Mouse (Mus musculus): Measurements from ENCODE around the gene Gm11042. TPM values are rescaled to one million over a fixed set of nuclear protein-coding genes. Genes with fewer than 3 reads are reported as not detected.

Gm11042 gene
- polyA plus RNA-seq (2014; fragmentation: Nextera tagmentation; extraction: Ambion mirVana), result not detected in 2 replicates

DNA sequence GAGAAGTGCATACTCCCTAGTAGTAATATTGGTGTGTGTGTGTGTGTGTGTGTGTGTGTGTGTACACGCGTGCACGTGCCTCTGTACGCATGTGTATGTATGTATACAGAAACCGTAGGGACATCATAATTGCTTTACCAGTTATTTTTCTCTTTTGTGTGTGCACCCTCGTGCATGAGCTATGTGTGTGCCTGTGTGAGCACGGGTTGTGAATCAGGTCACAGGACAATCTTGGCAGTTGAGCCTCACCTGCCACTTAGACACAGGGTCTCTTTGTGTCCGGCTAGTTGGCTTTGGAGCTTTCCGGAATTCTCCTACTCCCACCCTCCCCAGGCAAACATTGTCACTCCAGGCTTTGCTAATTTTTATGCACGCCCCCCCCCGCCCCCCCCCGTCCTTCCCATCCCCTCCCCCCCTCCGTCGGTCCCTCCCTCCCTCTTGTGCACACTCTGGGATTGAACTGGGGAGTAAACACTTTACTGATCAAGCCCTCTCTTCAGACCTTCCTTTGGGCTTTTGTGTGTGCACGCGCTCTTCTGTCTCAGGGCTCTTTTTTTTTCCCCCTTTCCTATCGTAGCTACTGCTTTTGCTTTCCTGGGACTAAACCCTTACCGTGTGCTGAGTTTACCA, at the start of gene Gm11042:
Gene Gm11042, minus strand, starts transcription at position 51 of the 630 bp plus-strand sequence.
- 34% methylated on average over 14 of the region's 18 CpGs for WGBS
- Histone ChIP-seq H3K4me3 (ENCODE audit: low read length) (peak within 1 kb of the TSS; percentile 52), H3K9ac (ENCODE audit: low read depth, low read length) (peak within 1 kb of the TSS; percentile 63; the same call in 1 of the 2 replicates), H3K27ac (ENCODE audit: low read depth, low read length) (peak within 1 kb of the TSS; percentile 55; the same call in 1 of the 2 replicates), H3K27me3 (ENCODE audit: control insufficient read depth, insufficient read depth, low read length) (no peaks in the 10 kb centered on the region), H3K36me3 (ENCODE audit: control insufficient read depth, insufficient read depth, low read length) (no peaks in the 10 kb centered on the region), H3K9me3 (ENCODE audit: control insufficient read depth, low read length) (no peaks in the 10 kb centered on the region), H3K4me1 (ENCODE audit: control insufficient read depth, insufficient read depth, low read length) (no peaks in the 10 kb centered on the region), H3K4me2 (replicated peaks; ENCODE audit: low read depth, low read length) (peak within 1 kb of the TSS; percentile 52)
- ATAC-seq (ENCODE audit: low FRiP score, low TSS enrichment), result peak; percentile 70

DNA sequence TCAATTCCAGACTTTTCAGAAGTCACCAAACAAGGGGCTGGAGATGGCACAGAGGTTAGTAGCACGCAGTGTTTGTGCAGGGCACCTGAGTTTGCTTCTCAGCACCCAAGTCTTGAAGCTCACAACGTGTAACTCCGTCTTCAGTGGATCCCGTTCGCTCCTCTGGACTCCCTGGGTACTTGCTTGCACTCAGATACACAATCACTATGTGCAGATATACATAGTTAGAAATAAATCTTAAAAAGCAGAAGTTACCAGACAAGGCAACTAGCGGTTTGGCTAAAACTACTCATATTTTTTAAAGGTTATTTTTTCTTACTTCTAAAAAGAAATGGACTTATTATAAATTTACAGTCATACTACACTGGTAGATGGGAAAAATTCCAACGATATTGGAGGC, 48.3 kb upstream of the Gm11042 start:
- ATAC-seq (ENCODE audit: low FRiP score, low TSS enrichment), result no peak
- Histone ChIP-seq H3K9me3 (ENCODE audit: control insufficient read depth, low read length) (no peaks in the 10 kb centered on the region), H3K4me1 (ENCODE audit: control insufficient read depth, insufficient read depth, low read length) (no peaks in the 10 kb centered on the region), H3K4me3 (ENCODE audit: low read length) (no peak overlapping the region), H3K27ac (ENCODE audit: low read depth, low read length) (no peak overlapping the region), H3K4me2 (replicated peaks; ENCODE audit: low read depth, low read length) (no peak overlapping the region), H3K36me3 (ENCODE audit: control insufficient read depth, insufficient read depth, low read length) (no peaks in the 10 kb centered on the region), H3K27me3 (ENCODE audit: control insufficient read depth, insufficient read depth, low read length) (no peaks in the 10 kb centered on the region), H3K9ac (ENCODE audit: low read depth, low read length) (no peak overlapping the region)
- 91% methylated on average over 7 of the region's 7 CpGs for WGBS

GRCm38 (mm10) chr12:74363076-74363475, 46.9 kb upstream of the Gm11042 start:
- H3K4me1 ChIP-seq (ENCODE audit: control insufficient read depth, insufficient read depth, low read length), result no peaks in the 10 kb centered on the region
- 88% methylated on average over 6 of the region's 6 CpGs for WGBS
- H3K27me3 ChIP-seq (ENCODE audit: control insufficient read depth, insufficient read depth, low read length), result no peaks in the 10 kb centered on the region

DNA sequence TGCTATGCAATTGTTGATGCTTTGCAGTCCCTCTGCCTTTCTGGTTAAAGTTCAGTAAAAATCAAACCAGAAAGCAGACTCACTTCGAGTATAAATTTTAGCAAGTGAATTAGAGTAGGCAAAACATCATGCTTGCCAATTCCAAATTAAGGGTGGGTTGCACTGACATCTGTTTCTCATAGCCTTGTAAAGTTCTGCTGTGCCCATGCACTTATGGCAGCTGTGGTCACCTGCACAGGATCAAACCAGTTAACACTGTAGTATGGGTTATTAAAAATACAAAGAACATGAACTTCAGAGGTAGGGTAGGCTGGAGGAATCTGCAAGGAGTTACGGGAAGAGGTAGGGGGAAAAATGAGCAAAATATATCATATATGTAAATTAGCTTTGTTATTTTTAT, 46.3 kb upstream of the Gm11042 start:
- 79% methylated on average over 2 of the region's 2 CpGs for WGBS
- Histone ChIP-seq H3K36me3 (ENCODE audit: control insufficient read depth, insufficient read depth, low read length) (no peaks in the 10 kb centered on the region), H3K27me3 (ENCODE audit: control insufficient read depth, insufficient read depth, low read length) (no peaks in the 10 kb centered on the region), H3K4me2 (replicated peaks; ENCODE audit: low read depth, low read length) (no peak overlapping the region), H3K9ac (ENCODE audit: low read depth, low read length) (no peak overlapping the region), H3K4me1 (ENCODE audit: control insufficient read depth, insufficient read depth, low read length) (no peaks in the 10 kb centered on the region), H3K9me3 (ENCODE audit: control insufficient read depth, low read length) (no peaks in the 10 kb centered on the region), H3K4me3 (ENCODE audit: low read length) (no peak overlapping the region), H3K27ac (ENCODE audit: low read depth, low read length) (no peak overlapping the region)
- ATAC-seq (ENCODE audit: low FRiP score, low TSS enrichment), result no peak

More at GRCm38 (mm10) chr12:74363076-74363475, 46.9 kb upstream of the Gm11042 start:
- Histone ChIP-seq H3K9ac (ENCODE audit: low read depth, low read length) (no peak overlapping the region), H3K27ac (ENCODE audit: low read depth, low read length) (no peak overlapping the region), H3K9me3 (ENCODE audit: control insufficient read depth, low read length) (no peaks in the 10 kb centered on the region), H3K4me2 (replicated peaks; ENCODE audit: low read depth, low read length) (no peak overlapping the region), H3K36me3 (ENCODE audit: control insufficient read depth, insufficient read depth, low read length) (no peaks in the 10 kb centered on the region), H3K4me3 (ENCODE audit: low read length) (no peak overlapping the region)
- no peak for ATAC-seq (ENCODE audit: low FRiP score, low TSS enrichment)

- Histone ChIP-seq H3K9ac (ENCODE audit: low read depth, low read length) (no peak overlapping the region), H3K4me2 (replicated peaks; ENCODE audit: low read depth, low read length) (no peak overlapping the region), H3K4me1 (ENCODE audit: control insufficient read depth, insufficient read depth, low read length) (no peaks in the 10 kb centered on the region), H3K27me3 (ENCODE audit: control insufficient read depth, insufficient read depth, low read length) (no peaks in the 10 kb centered on the region), H3K27ac (ENCODE audit: low read depth, low read length) (no peak overlapping the region), H3K36me3 (ENCODE audit: control insufficient read depth, insufficient read depth, low read length) (no peaks in the 10 kb centered on the region), H3K4me3 (ENCODE audit: low read length) (no peak overlapping the region), H3K9me3 (ENCODE audit: control insufficient read depth, low read length) (no peaks in the 10 kb centered on the region)
- WGBS, result 84% methylated on average over 5 of the region's 5 CpGs
- no peak for ATAC-seq (ENCODE audit: low FRiP score, low TSS enrichment)
Measured at GRCm38 (mm10) chr12:74359791-74360190, 43.6 kb upstream of the Gm11042 start.

- no peaks in the 10 kb centered on the region for H3K27me3 ChIP-seq (ENCODE audit: control insufficient read depth, insufficient read depth, low read length)
- ATAC-seq (ENCODE audit: low FRiP score, low TSS enrichment), result no peak
- no peak overlapping the region for H3K4me2 ChIP-seq (replicated peaks; ENCODE audit: low read depth, low read length)
- no peak overlapping the region for H3K4me3 ChIP-seq (ENCODE audit: low read length)
- no peaks in the 10 kb centered on the region for H3K36me3 ChIP-seq (ENCODE audit: control insufficient read depth, insufficient read depth, low read length)
- H3K27ac ChIP-seq (ENCODE audit: low read depth, low read length), result no peak overlapping the region
- no peaks in the 10 kb centered on the region for H3K9me3 ChIP-seq (ENCODE audit: control insufficient read depth, low read length)
- no peaks in the 10 kb centered on the region for H3K4me1 ChIP-seq (ENCODE audit: control insufficient read depth, insufficient read depth, low read length)
- WGBS, result 41% methylated on average over 6 of the region's 6 CpGs
- no peak overlapping the region for H3K9ac ChIP-seq (ENCODE audit: low read depth, low read length)
Measured at GRCm38 (mm10) chr12:74357806-74358205, 41.6 kb upstream of the Gm11042 start.

DNA sequence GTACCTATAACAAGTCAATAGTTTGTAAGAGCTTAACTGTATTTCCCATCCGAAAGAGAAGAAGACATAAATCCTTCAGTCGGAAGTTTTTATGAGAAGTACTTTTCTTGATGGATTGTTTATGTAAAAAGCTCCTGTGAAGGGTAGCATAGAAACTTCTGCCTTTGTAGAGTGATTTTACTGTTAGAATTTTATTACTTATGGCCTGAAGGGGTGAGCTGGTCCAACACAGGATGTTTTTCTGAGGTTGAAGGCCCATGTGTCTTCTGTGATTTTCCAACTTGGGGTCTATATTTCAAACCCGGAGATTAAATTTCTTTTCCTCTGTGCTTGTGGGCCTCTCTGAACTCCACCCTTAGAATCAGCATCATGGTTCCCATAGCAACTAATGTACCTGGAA, 26.5 kb upstream of the Gm11042 start:
- Histone ChIP-seq H3K4me2 (replicated peaks; ENCODE audit: low read depth, low read length) (no peak overlapping the region), H3K27me3 (ENCODE audit: control insufficient read depth, insufficient read depth, low read length) (no peaks in the 10 kb centered on the region), H3K4me1 (ENCODE audit: control insufficient read depth, insufficient read depth, low read length) (no peaks in the 10 kb centered on the region), H3K9me3 (ENCODE audit: control insufficient read depth, low read length) (no peaks in the 10 kb centered on the region), H3K36me3 (ENCODE audit: control insufficient read depth, insufficient read depth, low read length) (no peaks in the 10 kb centered on the region), H3K4me3 (ENCODE audit: low read length) (no peak overlapping the region), H3K9ac (ENCODE audit: low read depth, low read length) (no peak overlapping the region), H3K27ac (ENCODE audit: low read depth, low read length) (no peak overlapping the region)
- WGBS, result 26% methylated on average over 3 of the region's 3 CpGs
- peak; percentile 75; the same call in 1 of the 2 replicates for ATAC-seq (ENCODE audit: low FRiP score, low TSS enrichment)

DNA sequence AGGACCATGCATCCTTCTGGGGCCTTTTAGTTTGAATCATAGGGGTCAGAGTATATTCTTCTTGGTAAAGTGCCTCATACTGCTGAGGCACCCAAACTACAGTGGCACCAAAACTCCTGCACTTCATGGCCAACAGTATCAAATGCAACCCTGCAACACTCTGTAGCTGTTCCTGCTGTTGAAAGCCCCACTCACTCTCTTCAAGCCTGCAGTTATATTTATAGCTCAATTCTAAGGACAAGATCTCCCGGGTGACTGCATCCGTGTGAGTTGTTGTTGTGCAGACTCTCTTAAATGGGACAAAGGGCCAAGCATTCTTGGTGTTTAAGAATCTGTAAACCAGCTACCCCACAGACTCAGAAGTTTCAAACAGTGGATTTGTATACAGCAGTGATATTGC, 23.9 kb upstream of the Gm11042 start:
- Histone ChIP-seq H3K4me3 (ENCODE audit: low read length) (no peak overlapping the region), H3K9me3 (ENCODE audit: control insufficient read depth, low read length) (no peaks in the 10 kb centered on the region), H3K9ac (ENCODE audit: low read depth, low read length) (no peak overlapping the region), H3K36me3 (ENCODE audit: control insufficient read depth, insufficient read depth, low read length) (no peaks in the 10 kb centered on the region), H3K27ac (ENCODE audit: low read depth, low read length) (no peak overlapping the region), H3K27me3 (ENCODE audit: control insufficient read depth, insufficient read depth, low read length) (no peaks in the 10 kb centered on the region), H3K4me1 (ENCODE audit: control insufficient read depth, insufficient read depth, low read length) (no peaks in the 10 kb centered on the region), H3K4me2 (replicated peaks; ENCODE audit: low read depth, low read length) (no peak overlapping the region)
- ATAC-seq (ENCODE audit: low FRiP score, low TSS enrichment), result no peak
- 85% methylated on average over 2 of the region's 2 CpGs for WGBS

GRCm38 (mm10) chr12:74333706-74334105, 17.5 kb upstream of the Gm11042 start:
- Histone ChIP-seq H3K27ac (ENCODE audit: low read depth, low read length) (no peak overlapping the region), H3K36me3 (ENCODE audit: control insufficient read depth, insufficient read depth, low read length) (no peaks in the 10 kb centered on the region), H3K9ac (ENCODE audit: low read depth, low read length) (no peak overlapping the region), H3K9me3 (ENCODE audit: control insufficient read depth, low read length) (no peaks in the 10 kb centered on the region), H3K4me3 (ENCODE audit: low read length) (no peak overlapping the region), H3K4me1 (ENCODE audit: control insufficient read depth, insufficient read depth, low read length) (no peaks in the 10 kb centered on the region), H3K27me3 (ENCODE audit: control insufficient read depth, insufficient read depth, low read length) (no peaks in the 10 kb centered on the region), H3K4me2 (replicated peaks; ENCODE audit: low read depth, low read length) (no peak overlapping the region)
- no peak for ATAC-seq (ENCODE audit: low FRiP score, low TSS enrichment)
- 91% methylated on average over 6 of the region's 6 CpGs for WGBS

Data from kidney, embryonic 14.5 days (tissue).